Mouse (Mus musculus): ENCODE measurements around the gene Ddit4.

Ddit4 gene

GRCm38 (mm10) chr10:59918111-59918510 lies 33.5 kb downstream of the Ddit4 start:
- DNase-seq (ENCODE audit: low spot score) = no peak

GRCm38 (mm10) chr10:59916649-59917048 lies 35.0 kb downstream of the Ddit4 start:
- DNase-seq (ENCODE audit: low spot score) = no peak

- DNase-seq (ENCODE audit: low spot score) = no peak
These were observed 35.5 kb downstream of the Ddit4 start for GRCm38 (mm10) chr10:59916159-59916558.

- no peak for DNase-seq (ENCODE audit: low spot score)
These were observed 36.3 kb downstream of the Ddit4 start for GRCm38 (mm10) chr10:59915196-59915962.

- no peak for DNase-seq (ENCODE audit: low spot score)
These were observed 40.0 kb downstream of the Ddit4 start for GRCm38 (mm10) chr10:59911561-59912198.

GRCm38 (mm10) chr10:59911091-59911490 lies 40.5 kb downstream of the Ddit4 start:
- no peak for DNase-seq (ENCODE audit: low spot score)

- no peak for DNase-seq (ENCODE audit: low spot score)
These were observed 42.2 kb downstream of the Ddit4 start for GRCm38 (mm10) chr10:59909357-59909847.

GRCm38 (mm10) chr10:59908776-59909315 lies 42.8 kb downstream of the Ddit4 start:
- no peak for DNase-seq (ENCODE audit: low spot score)

- no peak for DNase-seq (ENCODE audit: low spot score)
These were observed 43.8 kb downstream of the Ddit4 start for GRCm38 (mm10) chr10:59907695-59908299.

- no peak for DNase-seq (ENCODE audit: low spot score)
These were observed 44.5 kb downstream of the Ddit4 start for GRCm38 (mm10) chr10:59907080-59907609.

GRCm38 (mm10) chr10:59903170-59903569 lies 48.5 kb downstream of the Ddit4 start:
- DNase-seq (ENCODE audit: low spot score) = no peak

GRCm38 (mm10) chr10:59902606-59902990 lies 49.0 kb downstream of the Ddit4 start:
- no peak for DNase-seq (ENCODE audit: low spot score)

GRCm38 (mm10) chr10:59901986-59902605 lies 49.5 kb downstream of the Ddit4 start:
- no peak for DNase-seq (ENCODE audit: low spot score)

GRCm38 (mm10) chr10:59901463-59901862 lies 50.2 kb downstream of the Ddit4 start:
- DNase-seq (ENCODE audit: low spot score) = no peak

GRCm38 (mm10) chr10:59900939-59901338 lies 50.7 kb downstream of the Ddit4 start:
- DNase-seq (ENCODE audit: low spot score) = no peak

GRCm38 (mm10) chr10:59900174-59900435 lies 51.5 kb downstream of the Ddit4 start:
- DNase-seq (ENCODE audit: low spot score) = no peak
